Mouse (Mus musculus) adrenal gland (tissue): ENCODE results near the gene C130026I21Rik.
"Not testable (repeated sequence)": the region's sequence is repeated elsewhere in the genome, so short reads cannot be mapped to it uniquely, and the experiment has no call there.

ENCODE experiments used
- intact Hi-C: fragments of 180-260 bp; cut with DNase I; formaldehyde crosslinking; loops from one replicate; pipeline ENCODE4 v1.15.1; 2025
- long read RNA-seq, 2 experiments: library from polyadenylated mRNA; unstranded; transcript quantifications; one replicate each; pipeline ENCODE4 v2.0.0; 2020; ENCODE audit warnings: borderline replicate concordance in 1 of 2; ENCODE audit not compliant: insufficient replicate concordance in 1 of 2

C130026I21Rik gene
- long read RNA-seq, experiment 1, partial matches to known transcripts: 0 of 2 reads
- long read RNA-seq, experiment 1, other reads (novel, unspliced or antisense): 2 of 2 reads
- long read RNA-seq, experiment 2, partial matches to known transcripts: 0 of 1 reads
- long read RNA-seq, experiment 2, other reads (novel, unspliced or antisense): 1 of 1 reads

GRCm38 (mm10) chr1:85270466-85270865, at the start of gene C130026I21Rik:
C130026I21Rik (minus strand) TSS chr1:85270566.
- intact Hi-C loops: not testable (repeated sequence)

GRCm38 (mm10) chr1:85287063-85287462, 16.7 kb upstream of the C130026I21Rik start:
- intact Hi-C loops: not testable (repeated sequence)

GRCm38 (mm10) chr1:85276421-85276820, 6.1 kb upstream of the C130026I21Rik start:
- intact Hi-C loops: not testable (repeated sequence)

GRCm38 (mm10) chr1:85258634-85259033, 11.7 kb downstream of the C130026I21Rik start:
- intact Hi-C loops: not testable (repeated sequence)

GRCm38 (mm10) chr1:85255217-85255616, 15.1 kb downstream of the C130026I21Rik start:
- intact Hi-C loops: not testable (repeated sequence)

- intact Hi-C loops: not testable (repeated sequence)
Observed at GRCm38 (mm10) chr1:85251211-85251610, 19.2 kb downstream of the C130026I21Rik start.

GRCm38 (mm10) chr1:85248985-85249384, 21.4 kb downstream of the C130026I21Rik start:
- intact Hi-C loops: not testable (repeated sequence)

GRCm38 (mm10) chr1:85246776-85247460, 23.4 kb downstream of the C130026I21Rik start:
- intact Hi-C loops: not testable (repeated sequence)

GRCm38 (mm10) chr1:85246266-85246665, 24.1 kb downstream of the C130026I21Rik start:
- intact Hi-C loops: not testable (repeated sequence)

GRCm38 (mm10) chr1:85244941-85245340, 25.4 kb downstream of the C130026I21Rik start:
- intact Hi-C loops: not testable (repeated sequence)

- intact Hi-C loops: not testable (repeated sequence)
Observed at GRCm38 (mm10) chr1:85243023-85243422, 27.3 kb downstream of the C130026I21Rik start.

- intact Hi-C loops: not testable (repeated sequence)
Observed at GRCm38 (mm10) chr1:85239018-85239775, 31.2 kb downstream of the C130026I21Rik start.

- intact Hi-C loops: not testable (repeated sequence)
Observed at GRCm38 (mm10) chr1:85206531-85206930, 63.8 kb downstream of the C130026I21Rik start.

GRCm38 (mm10) chr1:85199523-85199922, 70.8 kb downstream of the C130026I21Rik start:
- intact Hi-C loops: not testable (repeated sequence)

GRCm38 (mm10) chr1:85198647-85199350, 71.6 kb downstream of the C130026I21Rik start:
- intact Hi-C loops: not testable (repeated sequence)

GRCm38 (mm10) chr1:85196732-85197131, 73.6 kb downstream of the C130026I21Rik start:
- intact Hi-C loops: not testable (repeated sequence)

GRCm38 (mm10) chr1:85193761-85194160, 76.6 kb downstream of the C130026I21Rik start:
- intact Hi-C loops: not testable (repeated sequence)

GRCm38 (mm10) chr1:85181981-85182380, 88.4 kb downstream of the C130026I21Rik start:
- intact Hi-C loops: not testable (repeated sequence)

- intact Hi-C loops: not testable (repeated sequence)
Observed at GRCm38 (mm10) chr1:85178971-85179370, 91.4 kb downstream of the C130026I21Rik start.

GRCm38 (mm10) chr1:85162841-85163240, 107.5 kb downstream of the C130026I21Rik start:
- intact Hi-C loops: not testable (repeated sequence)

GRCm38 (mm10) chr1:85155151-85155550, 115.2 kb downstream of the C130026I21Rik start:
- intact Hi-C loops: not testable (repeated sequence)
